Mouse (Mus musculus) limb, embryonic 11.5 days (tissue): ENCODE measurements at regions not wholly inside any gene's neighbourhood (a gene's known extent, or its start where the extent isn't known, plus 50 kb on each side); places are given as distances from the start of the nearest gene placed in this dataset.

Experiments
- ATAC-seq: fragments of 200-750 bp; cut with Nextera tagmentation; 2 replicates; pipeline ENCODE4 v1.8.0; 2017; ENCODE audit warnings: low read depth; ENCODE audit not compliant: insufficient number of reproducible peaks, low FRiP score, low TSS enrichment
- DNase-seq: peaks from one replicate; pipeline ENCODE4 v3.0.0-alpha.2; 2015; ENCODE audit warnings: low spot score
- H3K27ac ChIP-seq: fragments of 300-500 bp; sonication (generic); replicated peaks from 2 replicates; pipeline ENCODE4 v1.5.1; 2014; ENCODE audit warnings: low read depth, mild to moderate bottlenecking, low read length
- H3K27me3 ChIP-seq: fragments of 300-500 bp; sonication (generic); 2 replicates; pipeline ENCODE4 v1.6.1; 2014; ENCODE audit warnings: mild to moderate bottlenecking, low read length, mixed read lengths; ENCODE audit not compliant: control insufficient read depth, insufficient read depth
- H3K36me3 ChIP-seq: fragments of 300-500 bp; sonication (generic); 2 replicates; pipeline ENCODE4 v1.6.1; 2014; ENCODE audit warnings: mild to moderate bottlenecking, low read length, moderate library complexity, mixed read lengths; ENCODE audit not compliant: control insufficient read depth, insufficient read depth
- H3K4me1 ChIP-seq: fragments of 300-500 bp; sonication (generic); 2 replicates; pipeline ENCODE4 v1.6.1; 2014; ENCODE audit warnings: low read length, mixed read lengths; ENCODE audit not compliant: control insufficient read depth, insufficient read depth
- H3K4me2 ChIP-seq: fragments of 300-500 bp; sonication (generic); 2 replicates; pipeline ENCODE4 v1.6.1; 2014; ENCODE audit warnings: low read depth, mild to moderate bottlenecking, moderate library complexity; ENCODE audit not compliant: severe bottlenecking
- H3K4me3 ChIP-seq: fragments of 300-500 bp; sonication (generic); 2 replicates; pipeline ENCODE4 v1.5.1; 2014; ENCODE audit warnings: low read depth, low read length
- H3K9ac ChIP-seq: fragments of 300-500 bp; sonication (generic); 2 replicates; pipeline ENCODE4 v1.6.1; 2014; ENCODE audit warnings: mild to moderate bottlenecking, low read length
- H3K9me3 ChIP-seq: fragments of 300-500 bp; sonication (generic); 2 replicates; pipeline ENCODE4 v1.6.1; 2016; ENCODE audit warnings: low read length; ENCODE audit not compliant: control insufficient read depth
- WGBS: fragments of 180-500 bp; shearing (Covaris S2); extraction: QIAGEN DNeasy Blood & Tissue Kit; methylation state at CpG from one replicate; pipeline ENCODE4 v1.1.7; 2014; 5-methylcytosine and 5-hydroxymethylcytosine counted together

DNA sequence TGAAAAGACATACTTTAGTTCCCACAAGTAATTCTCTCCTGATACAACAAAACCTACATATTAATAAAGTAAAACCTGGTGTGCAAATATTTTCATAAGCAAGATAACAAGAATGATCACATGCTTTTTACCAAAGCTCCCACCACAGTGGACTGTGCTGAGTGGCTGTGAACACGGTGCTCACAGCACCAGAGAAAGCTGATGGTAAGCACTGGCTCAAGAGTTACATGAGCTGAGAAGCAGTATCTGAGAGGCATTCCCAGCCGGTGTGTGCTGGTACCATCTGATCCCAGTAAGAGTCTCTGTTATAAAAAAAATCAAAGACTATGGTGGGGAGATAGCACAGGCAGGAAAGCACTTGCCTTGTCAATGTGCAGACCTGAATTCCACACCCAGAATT, 443.5 kb upstream of the Nrp1 start:
- H3K4me3 ChIP-seq = no peak overlapping the region
- no peaks in the 10 kb centered on the region for H3K36me3 ChIP-seq
- ATAC-seq (no peak), DNase-seq (no peak)
- WGBS = 79% methylated on average over 2 of the region's 2 CpGs
- no peak overlapping the region for H3K27ac ChIP-seq
- H3K27me3 ChIP-seq = no peaks in the 10 kb centered on the region
- H3K4me2 ChIP-seq = no peak overlapping the region
- H3K4me1 ChIP-seq = no peaks in the 10 kb centered on the region
- H3K9ac ChIP-seq = no peak overlapping the region
- no peaks in the 10 kb centered on the region for H3K9me3 ChIP-seq

DNA sequence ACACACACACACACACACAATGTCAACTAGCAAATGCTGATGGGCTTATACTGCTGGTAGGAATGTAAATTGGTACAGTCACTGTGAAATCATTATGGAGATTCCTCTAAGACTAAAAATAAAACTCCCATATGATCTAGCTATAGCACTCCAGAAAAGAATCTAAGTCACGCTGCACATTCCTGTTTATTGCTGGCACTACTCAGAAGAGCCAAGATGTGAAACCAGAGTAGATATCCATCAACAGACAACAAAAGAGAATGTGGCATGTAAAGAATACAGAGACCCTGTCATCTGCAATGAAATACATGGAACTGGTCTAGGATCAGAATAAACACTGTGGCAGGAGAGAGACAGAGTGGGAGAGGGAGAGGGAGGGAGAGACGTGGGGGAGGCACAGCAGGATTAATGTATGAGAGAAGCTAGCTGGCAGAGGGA, 442.8 kb upstream of the Nrp1 start:
- no peaks in the 10 kb centered on the region for H3K27me3 ChIP-seq
- DNase-seq (no peak), ATAC-seq (no peak)
- H3K4me1 ChIP-seq = no peaks in the 10 kb centered on the region
- no peak overlapping the region for H3K9ac ChIP-seq
- H3K4me2 ChIP-seq = no peak overlapping the region
- no peak overlapping the region for H3K27ac ChIP-seq
- 46% methylated on average over 2 of the region's 2 CpGs for WGBS
- no peaks in the 10 kb centered on the region for H3K9me3 ChIP-seq
- no peak overlapping the region for H3K4me3 ChIP-seq
- no peaks in the 10 kb centered on the region for H3K36me3 ChIP-seq

DNA sequence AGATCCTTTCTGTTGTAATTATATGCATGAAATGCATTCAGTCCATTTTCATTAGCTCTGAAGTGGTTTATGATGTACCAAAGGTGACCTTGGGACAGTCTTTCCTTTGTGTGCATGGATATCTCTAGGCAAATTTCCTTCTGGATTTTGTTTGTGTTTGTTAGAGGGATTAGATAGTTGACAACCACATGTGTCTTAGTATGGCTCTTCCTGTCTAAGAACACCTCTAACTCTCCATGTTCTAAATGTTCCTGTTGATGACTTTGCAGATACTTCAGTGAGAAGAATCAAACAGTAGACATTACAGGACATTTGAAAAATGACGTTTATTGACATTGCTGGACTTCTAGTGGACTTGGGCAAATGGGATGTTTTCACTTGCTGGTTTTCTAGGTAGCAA, 436.5 kb upstream of the Nrp1 start:
- no peak overlapping the region for H3K27ac ChIP-seq
- DNase-seq = no peak
- H3K4me3 ChIP-seq = no peak overlapping the region
- no peaks in the 10 kb centered on the region for H3K9me3 ChIP-seq
- H3K27me3 ChIP-seq = no peaks in the 10 kb centered on the region
- H3K36me3 ChIP-seq = no peaks in the 10 kb centered on the region
- H3K4me1 ChIP-seq = no peaks in the 10 kb centered on the region
- H3K9ac ChIP-seq = no peak overlapping the region
- H3K4me2 ChIP-seq = no peak overlapping the region
- 95% methylated on average over 1 of the region's 1 CpGs for WGBS
- ATAC-seq = no peak

DNA sequence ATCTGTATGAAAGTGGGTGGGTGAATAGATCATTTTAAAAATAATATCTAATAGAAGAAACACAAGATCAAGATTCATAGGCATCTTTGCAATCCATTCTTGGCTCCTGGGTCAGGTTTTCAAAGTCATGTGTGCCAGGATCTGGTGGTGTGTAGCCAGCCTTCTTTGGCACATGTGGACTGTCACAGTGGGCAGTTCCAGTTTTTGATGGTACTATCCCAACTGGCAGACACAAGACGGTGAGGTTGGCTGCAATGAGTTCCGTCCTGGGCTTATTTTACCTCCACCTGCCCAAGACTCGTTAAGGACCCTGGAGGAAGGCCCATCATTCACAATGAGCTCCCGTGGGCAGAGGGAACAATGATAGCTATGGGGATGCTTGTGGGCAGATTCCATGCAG, 435.1 kb upstream of the Nrp1 start:
- Histone ChIP-seq H3K4me3 (no peak overlapping the region), H3K9ac (no peak overlapping the region), H3K4me1 (no peaks in the 10 kb centered on the region), H3K27ac (no peak overlapping the region), H3K4me2 (no peak overlapping the region), H3K9me3 (no peaks in the 10 kb centered on the region), H3K27me3 (no peaks in the 10 kb centered on the region), H3K36me3 (no peaks in the 10 kb centered on the region)
- ATAC-seq = no peak
- WGBS = 85% methylated on average over 4 of the region's 4 CpGs
- no peak for DNase-seq

DNA sequence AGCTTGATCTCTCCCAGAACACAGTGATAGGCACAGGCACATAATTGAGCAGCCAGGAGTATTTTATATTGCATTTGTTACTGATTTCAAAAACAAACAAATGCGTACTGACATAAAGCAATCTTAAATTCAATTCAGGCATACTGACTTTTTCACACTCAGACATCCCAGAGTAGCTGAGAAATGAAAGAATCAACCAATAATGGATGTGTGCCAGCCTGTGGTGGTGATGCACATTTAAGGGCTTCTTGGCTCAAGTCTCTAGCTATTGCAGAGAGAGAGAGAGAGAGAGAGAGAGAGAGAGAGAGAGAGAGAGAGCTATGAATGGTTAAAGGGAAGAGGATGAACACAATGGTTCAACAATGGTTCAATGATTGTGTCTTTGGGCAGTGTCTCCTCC, 426.1 kb upstream of the Nrp1 start:
- no peak for ATAC-seq

DNA sequence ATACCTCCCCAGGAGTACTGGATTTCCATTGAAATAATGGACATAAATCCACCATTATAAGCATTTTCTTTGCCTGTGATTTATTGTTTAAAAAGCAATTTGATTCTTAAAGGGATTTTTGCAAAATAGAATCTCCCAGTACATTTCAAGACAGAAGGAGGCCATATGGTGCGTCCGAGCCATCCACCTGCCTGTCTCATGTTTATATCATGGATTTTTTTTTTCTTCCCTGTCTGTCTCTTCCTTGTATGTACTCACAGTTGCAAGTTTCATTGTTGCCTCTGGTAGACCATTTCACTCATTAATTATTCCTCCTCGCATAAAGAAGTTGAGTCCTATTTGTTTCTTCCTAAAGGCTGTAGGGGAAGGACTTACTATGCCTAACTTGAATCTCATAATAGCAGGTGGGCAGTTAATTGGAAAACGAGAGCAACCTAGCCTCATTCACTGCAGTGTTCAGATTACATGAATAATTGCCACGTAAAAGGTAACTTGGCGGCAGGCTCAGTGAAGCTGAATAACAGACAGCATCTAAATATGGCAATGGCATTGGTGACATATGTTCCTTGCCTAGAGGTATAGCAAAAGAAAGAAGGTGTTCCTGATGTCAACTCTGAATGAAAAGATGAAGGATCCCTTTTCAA, 421.5 kb upstream of the Nrp1 start:
- 70% methylated on average over 6 of the region's 6 CpGs for WGBS
- Histone ChIP-seq H3K27me3 (no peaks in the 10 kb centered on the region), H3K4me2 (no peak overlapping the region), H3K9ac (no peak overlapping the region), H3K9me3 (no peaks in the 10 kb centered on the region), H3K36me3 (no peaks in the 10 kb centered on the region), H3K4me3 (no peak overlapping the region), H3K27ac (no peak overlapping the region), H3K4me1 (no peaks in the 10 kb centered on the region)
- ATAC-seq = no peak
- DNase-seq = no peak

More for the DNA sequence above, 426.1 kb upstream of the Nrp1 start:
- H3K27ac ChIP-seq = no peak overlapping the region
- H3K4me3 ChIP-seq = no peak overlapping the region
- no peaks in the 10 kb centered on the region for H3K27me3 ChIP-seq
- no peaks in the 10 kb centered on the region for H3K4me1 ChIP-seq
- H3K9ac ChIP-seq = no peak overlapping the region
- no peaks in the 10 kb centered on the region for H3K36me3 ChIP-seq
- H3K9me3 ChIP-seq = no peaks in the 10 kb centered on the region
- no peak for DNase-seq
- 87% methylated on average over 1 of the region's 1 CpGs for WGBS
- H3K4me2 ChIP-seq = no peak overlapping the region

DNA sequence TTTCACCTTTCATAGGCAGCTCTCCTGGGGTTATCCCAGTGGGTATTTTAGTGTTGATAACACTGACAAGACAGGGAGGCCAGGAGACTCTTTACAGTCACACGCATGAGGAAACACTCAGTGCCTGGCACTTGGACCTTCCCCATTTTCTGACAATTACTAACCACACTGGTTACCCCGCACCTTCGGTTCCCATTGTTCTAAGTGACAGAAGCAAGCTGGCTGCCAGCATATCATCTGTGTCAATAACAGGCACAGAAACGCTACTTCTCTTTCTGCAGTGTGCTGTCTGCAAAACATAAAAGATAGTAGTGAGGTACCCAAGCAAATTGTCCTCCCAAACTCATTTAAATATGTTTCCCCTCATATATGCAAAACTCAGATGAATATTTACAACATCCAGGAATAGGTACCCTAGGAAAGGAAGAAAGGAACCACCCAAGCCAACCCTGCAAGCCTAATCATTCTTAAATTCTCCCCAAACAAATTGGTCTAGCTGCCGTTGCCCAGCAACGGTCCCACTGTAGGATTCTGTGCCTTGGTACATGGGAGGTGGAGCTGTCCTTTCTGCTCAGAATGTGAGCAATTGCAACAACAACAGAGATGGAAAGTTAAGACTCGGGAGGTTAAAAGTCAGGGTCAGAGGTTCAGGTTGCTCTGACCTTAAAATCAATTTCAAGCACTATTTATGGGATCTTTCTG, 419.0 kb upstream of the Nrp1 start:
- no peak for DNase-seq
- WGBS = 63% methylated on average over 7 of the region's 7 CpGs
- no peaks in the 10 kb centered on the region for H3K36me3 ChIP-seq
- H3K4me3 ChIP-seq = no peak overlapping the region
- no peak overlapping the region for H3K4me2 ChIP-seq
- no peak overlapping the region for H3K27ac ChIP-seq
- no peaks in the 10 kb centered on the region for H3K4me1 ChIP-seq
- H3K27me3 ChIP-seq = no peaks in the 10 kb centered on the region
- no peak overlapping the region for H3K9ac ChIP-seq
- no peak for ATAC-seq
- no peaks in the 10 kb centered on the region for H3K9me3 ChIP-seq

DNA sequence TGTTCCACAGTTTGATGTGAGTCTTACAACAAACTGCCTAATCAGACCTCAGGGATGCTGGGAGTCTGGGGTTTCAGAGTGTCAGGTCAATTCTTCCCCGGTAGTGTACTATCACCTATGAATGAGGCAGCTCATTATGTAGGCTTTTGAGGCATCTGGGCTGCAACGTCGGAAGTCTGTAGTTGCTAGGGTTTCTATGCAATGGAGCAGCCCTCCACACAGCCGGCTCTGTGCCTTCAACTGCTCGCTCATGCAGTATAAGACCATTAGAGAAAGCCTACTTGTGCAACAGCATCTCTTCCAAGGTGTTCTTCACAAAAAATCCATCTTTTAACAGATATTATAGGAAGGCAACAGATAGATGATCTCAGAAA, 418.4 kb upstream of the Nrp1 start:
- no peak for ATAC-seq
- no peaks in the 10 kb centered on the region for H3K27me3 ChIP-seq
- WGBS = 54% methylated on average over 5 of the region's 5 CpGs
- H3K36me3 ChIP-seq = no peaks in the 10 kb centered on the region
- no peak for DNase-seq
- H3K4me3 ChIP-seq = no peak overlapping the region
- H3K9me3 ChIP-seq = no peaks in the 10 kb centered on the region
- H3K4me2 ChIP-seq = no peak overlapping the region
- H3K27ac ChIP-seq = no peak overlapping the region
- no peaks in the 10 kb centered on the region for H3K4me1 ChIP-seq
- no peak overlapping the region for H3K9ac ChIP-seq

DNA sequence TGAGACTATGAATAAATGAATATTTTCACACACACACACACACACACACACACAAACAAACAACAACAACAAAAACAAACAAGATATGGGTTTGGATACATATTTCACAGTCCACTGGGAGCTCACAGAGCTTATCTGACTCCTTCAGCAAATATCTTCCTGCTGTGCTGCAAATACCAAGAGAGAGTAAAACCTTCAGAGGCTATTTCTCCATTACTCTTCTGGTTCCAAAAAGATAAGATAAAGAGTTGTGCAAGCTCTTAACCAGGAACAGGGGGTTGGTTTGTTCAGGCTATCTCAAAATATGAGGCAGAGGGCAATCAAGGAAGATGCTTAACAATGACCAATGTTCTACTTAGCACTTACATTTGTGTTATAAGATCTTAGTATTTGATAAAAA, 416.1 kb upstream of the Nrp1 start:
- Histone ChIP-seq H3K4me2 (no peak overlapping the region), H3K27me3 (no peaks in the 10 kb centered on the region), H3K9me3 (no peaks in the 10 kb centered on the region), H3K36me3 (no peaks in the 10 kb centered on the region), H3K9ac (no peak overlapping the region), H3K4me3 (no peak overlapping the region), H3K27ac (no peak overlapping the region), H3K4me1 (no peaks in the 10 kb centered on the region)
- ATAC-seq (no peak), DNase-seq (no peak)
